Mouse (Mus musculus) intestine, postnatal 0 days (tissue): ENCODE measurements at regions not wholly inside any gene's neighbourhood (a gene's known extent, or its start where the extent isn't known, plus 50 kb on each side); places are given as distances from the start of the nearest gene placed in this dataset.

ENCODE experiments used
- ATAC-seq: fragments of 200-750 bp; cut with Nextera tagmentation; 2 replicates; pipeline ENCODE4 v1.8.0; 2017; ENCODE audit warnings: mild to moderate bottlenecking, moderate TSS enrichment, moderate library complexity
- H3K27ac ChIP-seq: fragments of 300-500 bp; sonication (generic); 2 replicates; pipeline ENCODE4 v1.5.1; 2014; ENCODE audit warnings: mild to moderate bottlenecking, low read depth, low read length, moderate library complexity
- H3K27me3 ChIP-seq: fragments of 300-500 bp; sonication (generic); replicated peaks from 2 replicates; pipeline ENCODE4 v1.6.1; 2014; ENCODE audit warnings: low read length, mixed read lengths; ENCODE audit not compliant: control insufficient read depth, insufficient read depth
- H3K36me3 ChIP-seq: fragments of 300-500 bp; sonication (generic); 2 replicates; pipeline ENCODE4 v1.6.1; 2014; ENCODE audit warnings: mild to moderate bottlenecking, moderate library complexity; ENCODE audit not compliant: control insufficient read depth, insufficient read depth
- H3K4me1 ChIP-seq: fragments of 300-500 bp; sonication (generic); replicated peaks from 2 replicates; pipeline ENCODE4 v1.6.1; 2014; ENCODE audit warnings: antibody characterized with exemption, low read length, mixed read lengths; ENCODE audit not compliant: control insufficient read depth, insufficient read depth
- H3K4me2 ChIP-seq: fragments of 300-500 bp; sonication (generic); replicated peaks from 2 replicates; pipeline ENCODE4 v1.6.1; 2014; ENCODE audit warnings: low read depth, mild to moderate bottlenecking, moderate library complexity
- H3K4me3 ChIP-seq: fragments of 300-500 bp; sonication (generic); 2 replicates; pipeline ENCODE4 v1.5.1; 2014; ENCODE audit warnings: low read depth, low read length
- H3K9ac ChIP-seq: fragments of 300-500 bp; sonication (generic); 2 replicates; pipeline ENCODE4 v1.6.1; 2014; ENCODE audit warnings: mild to moderate bottlenecking, low read depth, low read length
- H3K9me3 ChIP-seq: fragments of 300-500 bp; sonication (generic); 2 replicates; pipeline ENCODE4 v1.6.1; 2016; ENCODE audit warnings: mixed run types; ENCODE audit not compliant: control insufficient read depth
- CTCF ChIP-seq: sonication (generic); IDR thresholded peaks from 2 replicates; pipeline ENCODE4 v1.5.1; 2016; ENCODE audit warnings: low read depth, mild to moderate bottlenecking, control low read depth, antibody characterized with exemption, moderate library complexity
- WGBS: fragments of 180-500 bp; shearing (Covaris S2); extraction: QIAGEN DNeasy Blood & Tissue Kit; methylation state at CpG from one replicate; pipeline ENCODE4 v1.1.7; 2014; 5-methylcytosine and 5-hydroxymethylcytosine counted together

GRCm38 (mm10) chr13:34540646-34541045, 112.6 kb downstream of the Pxdc1 start:
- Histone ChIP-seq H3K27me3 (no peaks in the 10 kb centered on the region), H3K4me2 (no peak overlapping the region), H3K27ac (no peak overlapping the region), H3K36me3 (no peaks in the 10 kb centered on the region), H3K9ac (no peak overlapping the region), H3K9me3 (no peaks in the 10 kb centered on the region), H3K4me1 (no peaks in the 10 kb centered on the region), H3K4me3 (no peak overlapping the region)
- WGBS, result 86% methylated on average over 2 of the region's 2 CpGs
- ATAC-seq, result no peak
- no peak for TF ChIP-seq CTCF

- no peak overlapping the region for H3K4me3 ChIP-seq
- no peak overlapping the region for H3K9ac ChIP-seq
- H3K9me3 ChIP-seq, result no peaks in the 10 kb centered on the region
- H3K4me2 ChIP-seq, result no peak overlapping the region
- TF ChIP-seq CTCF, result peak; percentile 47
- no peaks in the 10 kb centered on the region for H3K36me3 ChIP-seq
- no peak overlapping the region for H3K27ac ChIP-seq
- 79% methylated on average over 2 of the region's 2 CpGs for WGBS
- no peaks in the 10 kb centered on the region for H3K4me1 ChIP-seq
- ATAC-seq, result no peak
- no peaks in the 10 kb centered on the region for H3K27me3 ChIP-seq
Measured at GRCm38 (mm10) chr13:34533896-34534295, 119.4 kb downstream of the Pxdc1 start.

- ATAC-seq, result no peak
- H3K9ac ChIP-seq, result no peak overlapping the region
- H3K4me2 ChIP-seq, result no peak overlapping the region
- TF ChIP-seq CTCF, result no peak
- 79% methylated on average over 3 of the region's 3 CpGs for WGBS
- no peaks in the 10 kb centered on the region for H3K9me3 ChIP-seq
- no peaks in the 10 kb centered on the region for H3K36me3 ChIP-seq
- H3K27ac ChIP-seq, result no peak overlapping the region
- H3K27me3 ChIP-seq, result no peaks in the 10 kb centered on the region
- no peaks in the 10 kb centered on the region for H3K4me1 ChIP-seq
- H3K4me3 ChIP-seq, result no peak overlapping the region
Measured at GRCm38 (mm10) chr13:34511332-34511731, 142.0 kb downstream of the Pxdc1 start.

GRCm38 (mm10) chr13:34507224-34507623, 146.1 kb downstream of the Pxdc1 start:
- H3K9me3 ChIP-seq, result no peaks in the 10 kb centered on the region
- no peak overlapping the region for H3K9ac ChIP-seq
- H3K4me3 ChIP-seq, result no peak overlapping the region
- no peak for ATAC-seq
- no peak overlapping the region for H3K4me2 ChIP-seq
- no peak overlapping the region for H3K27ac ChIP-seq
- TF ChIP-seq CTCF, result no peak
- no peaks in the 10 kb centered on the region for H3K27me3 ChIP-seq
- 89% methylated on average over 2 of the region's 2 CpGs for WGBS
- H3K36me3 ChIP-seq, result no peaks in the 10 kb centered on the region
- H3K4me1 ChIP-seq, result no peaks in the 10 kb centered on the region

GRCm38 (mm10) chr13:34505861-34506260, 147.4 kb downstream of the Pxdc1 start:
- H3K4me1 ChIP-seq, result no peaks in the 10 kb centered on the region
- H3K27ac ChIP-seq, result no peak overlapping the region
- no peaks in the 10 kb centered on the region for H3K36me3 ChIP-seq
- H3K4me2 ChIP-seq, result no peak overlapping the region
- no peaks in the 10 kb centered on the region for H3K27me3 ChIP-seq
- H3K4me3 ChIP-seq, result no peak overlapping the region
- ATAC-seq, result no peak
- H3K9me3 ChIP-seq, result no peaks in the 10 kb centered on the region
- no peak overlapping the region for H3K9ac ChIP-seq
- TF ChIP-seq CTCF, result no peak
- WGBS, result 73% methylated on average over 2 of the region's 2 CpGs

GRCm38 (mm10) chr13:34504879-34505278, 148.4 kb downstream of the Pxdc1 start:
- no peak for ATAC-seq

GRCm38 (mm10) chr13:34498910-34499309, 153.9 kb upstream of the Slc22a23 start:
- no peaks in the 10 kb centered on the region for H3K27me3 ChIP-seq
- 99% methylated on average over 2 of the region's 2 CpGs for WGBS
- H3K9ac ChIP-seq, result no peak overlapping the region
- TF ChIP-seq CTCF, result no peak
- H3K4me3 ChIP-seq, result no peak overlapping the region
- H3K27ac ChIP-seq, result no peak overlapping the region
- H3K4me2 ChIP-seq, result no peak overlapping the region
- H3K4me1 ChIP-seq, result no peaks in the 10 kb centered on the region
- no peaks in the 10 kb centered on the region for H3K9me3 ChIP-seq
- ATAC-seq, result no peak
- H3K36me3 ChIP-seq, result no peaks in the 10 kb centered on the region

More at GRCm38 (mm10) chr13:34504879-34505278, 148.4 kb downstream of the Pxdc1 start:
- Histone ChIP-seq H3K9me3 (no peaks in the 10 kb centered on the region), H3K27ac (no peak overlapping the region), H3K4me2 (no peak overlapping the region), H3K4me1 (no peaks in the 10 kb centered on the region), H3K9ac (no peak overlapping the region), H3K4me3 (no peak overlapping the region), H3K27me3 (no peaks in the 10 kb centered on the region), H3K36me3 (no peaks in the 10 kb centered on the region)
- no peak for TF ChIP-seq CTCF
- WGBS, result 85% methylated on average over 3 of the region's 3 CpGs
